Mouse (Mus musculus) CH12.LX (cell line): ENCODE measurements at regions not wholly inside any gene's neighbourhood (a gene's known extent, or its start where the extent isn't known, plus 50 kb on each side); places are given as distances from the start of the nearest gene placed in this dataset.

Source experiments
- DNase-seq: peaks from one replicate; pipeline ENCODE4 v3.0.0-alpha.2; 2013; ENCODE audit errors: extremely low read depth
- H3K27ac ChIP-seq: 2 replicates; pipeline ENCODE4 v1.5.1; 2012; ENCODE audit warnings: low read depth, mild to moderate bottlenecking, control low read depth, moderate library complexity; ENCODE audit not compliant: insufficient read depth
- H3K27me3 ChIP-seq: replicated peaks from 2 replicates; pipeline ENCODE3; 2012; ENCODE audit warnings: inconsistent platforms
- H3K36me3 ChIP-seq, 2 experiments: replicated peaks in 1 of 2; 2 replicates each; pipeline versions ENCODE3 to v1.6.1; 2012; ENCODE audit warnings: inconsistent platforms in 1 of 2, low read length in 1 of 2, mild to moderate bottlenecking in 1 of 2, mixed read lengths in 1 of 2, moderate library complexity in 1 of 2; ENCODE audit not compliant: control insufficient read depth in 1 of 2, insufficient read depth in 1 of 2
- H3K4me1 ChIP-seq, 2 experiments: 2 replicates each; pipeline ENCODE4 v1.6.1; 2012; ENCODE audit warnings: inconsistent platforms in 1 of 2, moderate library complexity in 1 of 2; ENCODE audit not compliant: insufficient read depth in 2 of 2, control insufficient read depth in 1 of 2
- H3K4me2 ChIP-seq: 2 replicates; pipeline ENCODE4 v1.6.1; 2012; ENCODE audit warnings: low read depth, mild to moderate bottlenecking, control low read depth; ENCODE audit not compliant: poor library complexity, insufficient read depth, severe bottlenecking
- H3K4me3 ChIP-seq, 3 experiments: fragments of 150-350 bp in 1 of 3; sonication (generic) in 1 of 3; replicated peaks in 1 of 3; 2 replicates each; pipeline versions ENCODE3 to v1.5.1; 2011 to 2012; ENCODE audit warnings: low read depth in 2 of 3, low read length in 2 of 3, mild to moderate bottlenecking in 2 of 3, moderate library complexity in 2 of 3, control low read depth in 1 of 3, improper control_type of control experiment in 1 of 3, inconsistent platforms in 1 of 3, mixed read lengths in 1 of 3; ENCODE audit not compliant: poor library complexity in 1 of 3
- H3K79me2 ChIP-seq: replicated peaks from 2 replicates; pipeline ENCODE4 v1.6.1; 2012; ENCODE audit warnings: mild to moderate bottlenecking, moderate library complexity; ENCODE audit not compliant: control insufficient read depth, poor library complexity, insufficient read depth, severe bottlenecking; ENCODE audit errors: extremely low read depth
- H3K9ac ChIP-seq: 2 replicates; pipeline ENCODE4 v1.6.1; 2012; ENCODE audit warnings: low read depth, mild to moderate bottlenecking, control low read depth, moderate library complexity; ENCODE audit not compliant: insufficient read depth
- H3K9me3 ChIP-seq: replicated peaks from 2 replicates; pipeline ENCODE3; 2012; ENCODE audit warnings: low read length, inconsistent platforms, mixed read lengths
- BHLHE40 ChIP-seq: IDR thresholded peaks from 2 replicates; pipeline ENCODE4 v1.6.1; 2011; ENCODE audit warnings: mild to moderate bottlenecking, low read depth, low read length, improper control_type of control experiment
- CHD1 ChIP-seq: IDR thresholded peaks from 2 replicates; pipeline ENCODE4 v1.6.1; 2012; ENCODE audit warnings: low read depth, low read length, improper control_type of control experiment, inconsistent platforms
- CHD2 ChIP-seq: IDR thresholded peaks from 2 replicates; pipeline ENCODE4 v1.6.1; 2011; ENCODE audit warnings: low read length, improper control_type of control experiment
- ELF1 ChIP-seq: IDR thresholded peaks from 2 replicates; pipeline ENCODE4 v1.6.1; 2014; ENCODE audit warnings: low read depth, mild to moderate bottlenecking, inconsistent platforms, low read length, improper control_type of control experiment
- EP300 ChIP-seq: IDR thresholded peaks from 2 replicates; pipeline ENCODE4 v1.6.1; 2011; ENCODE audit warnings: low read length, improper control_type of control experiment
- ETS1 ChIP-seq: conservative IDR thresholded peaks from 2 replicates; pipeline ENCODE4 v1.6.1; 2012; ENCODE audit warnings: low read depth, mild to moderate bottlenecking, inconsistent platforms, low read length, improper control_type of control experiment, moderate library complexity
- JUN ChIP-seq: IDR thresholded peaks from 2 replicates; pipeline ENCODE4 v1.6.1; 2011; ENCODE audit warnings: low read depth, mild to moderate bottlenecking, low read length, improper control_type of control experiment, moderate library complexity; ENCODE audit not compliant: insufficient read depth
- KAT2A ChIP-seq: IDR thresholded peaks from 2 replicates; pipeline ENCODE4 v1.6.1; 2012; ENCODE audit warnings: low read length, improper control_type of control experiment, inconsistent platforms; ENCODE audit not compliant: insufficient replicate concordance
- MAX ChIP-seq: IDR thresholded peaks from 2 replicates; pipeline ENCODE4 v1.6.1; 2011; ENCODE audit warnings: low read length, improper control_type of control experiment
- PAX5 ChIP-seq: IDR thresholded peaks from 2 replicates; pipeline ENCODE4 v1.6.1; 2012; ENCODE audit warnings: low read length, inconsistent platforms, mixed read lengths
- POLR2AphosphoS2 ChIP-seq: IDR thresholded peaks from 2 replicates; pipeline ENCODE4 v1.6.1; 2011; ENCODE audit warnings: low read depth, low read length, improper control_type of control experiment
- SMC3 ChIP-seq: IDR thresholded peaks from 2 replicates; pipeline ENCODE4 v1.6.1; 2011; ENCODE audit warnings: low read depth, low read length, improper control_type of control experiment
- TCF12 ChIP-seq: IDR thresholded peaks from 2 replicates; pipeline ENCODE4 v1.6.1; 2014; ENCODE audit warnings: low read depth, mild to moderate bottlenecking, inconsistent platforms, low read length, improper control_type of control experiment
- UBTF ChIP-seq: IDR thresholded peaks from 2 replicates; pipeline ENCODE4 v1.6.1; 2012; ENCODE audit warnings: low read depth, mild to moderate bottlenecking, inconsistent platforms, low read length, improper control_type of control experiment, moderate library complexity
- USF1 ChIP-seq: IDR thresholded peaks from 2 replicates; pipeline ENCODE4 v1.6.1; 2014; ENCODE audit warnings: low read depth, mild to moderate bottlenecking, inconsistent platforms, low read length, improper control_type of control experiment
- ZMIZ1 ChIP-seq: IDR thresholded peaks from 2 replicates; pipeline ENCODE4 v1.6.1; 2012; ENCODE audit warnings: low read depth, mild to moderate bottlenecking, inconsistent platforms, low read length, improper control_type of control experiment
- dilution Hi-C: fragments of 300-500 bp; cut with MboI; formaldehyde crosslinking; loops from 2 replicates; pipeline ENCODE4 v1.14.3; 2020; ENCODE audit warnings: low sequenced_read_pairs; ENCODE audit not compliant: extremely low pct_unique_long_range_greater_than_20kb, extremely low pct_ligation_motif_present
- in situ Hi-C: fragments of 300-500 bp; cut with MboI; formaldehyde crosslinking; loops from 3 replicates; pipeline ENCODE4 v1.14.3; 2019; ENCODE audit warnings: low sequenced_read_pairs, low pct_ligation_motif_present, low pct_unique_long_range_greater_than_20kb, mixed read lengths

GRCm38 (mm10) chr5:119467346-119468085 is 203.0 kb upstream of the Tbx3 start:
- in situ Hi-C loops (no loop called here), dilution Hi-C loops (no loop called here)
- Histone ChIP-seq H3K4me2 (no peak overlapping the region), H3K27ac (no peak overlapping the region), H3K36me3 (no peaks in the 10 kb centered on the region), H3K4me1 (no peaks in the 10 kb centered on the region), H3K4me3 (no peak overlapping the region), H3K9ac (no peak overlapping the region), H3K79me2 (no peaks in the 10 kb centered on the region), H3K9me3 (peaks cover 85% of the 10 kb centered on the region), H3K27me3 (no peaks in the 10 kb centered on the region)
- TF ChIP-seq USF1 (no peak), SMC3 (no peak)
- no peak for DNase-seq

- peaks cover 74% of the 10 kb centered on the region for H3K9me3 ChIP-seq
- H3K4me3 ChIP-seq = no peak overlapping the region
- no peak overlapping the region for H3K4me2 ChIP-seq
- dilution Hi-C loops (no loop called here), in situ Hi-C loops (no loop called here)
- no peaks in the 10 kb centered on the region for H3K79me2 ChIP-seq
- no peaks in the 10 kb centered on the region for H3K27me3 ChIP-seq
- no peak for DNase-seq
- no peaks in the 10 kb centered on the region for H3K4me1 ChIP-seq
- no peak overlapping the region for H3K9ac ChIP-seq
- TF ChIP-seq EP300 (no peak), SMC3 (no peak), POLR2AphosphoS2 (no peak), ZMIZ1 (no peak), JUN (no peak), CHD2 (no peak), ELF1 (no peak), ETS1 (no peak), TCF12 (no peak), PAX5 (no peak), KAT2A (no peak), MAX (no peak), CHD1 (no peak), UBTF (no peak), BHLHE40 (no peak)
- no peaks in the 10 kb centered on the region for H3K36me3 ChIP-seq
- no peak overlapping the region for H3K27ac ChIP-seq
Measured at GRCm38 (mm10) chr5:119477926-119478325, 192.5 kb upstream of the Tbx3 start.
